Comparison of ENCODE assay signal across 19 mouse cellular contexts in the genomic region with DNA sequence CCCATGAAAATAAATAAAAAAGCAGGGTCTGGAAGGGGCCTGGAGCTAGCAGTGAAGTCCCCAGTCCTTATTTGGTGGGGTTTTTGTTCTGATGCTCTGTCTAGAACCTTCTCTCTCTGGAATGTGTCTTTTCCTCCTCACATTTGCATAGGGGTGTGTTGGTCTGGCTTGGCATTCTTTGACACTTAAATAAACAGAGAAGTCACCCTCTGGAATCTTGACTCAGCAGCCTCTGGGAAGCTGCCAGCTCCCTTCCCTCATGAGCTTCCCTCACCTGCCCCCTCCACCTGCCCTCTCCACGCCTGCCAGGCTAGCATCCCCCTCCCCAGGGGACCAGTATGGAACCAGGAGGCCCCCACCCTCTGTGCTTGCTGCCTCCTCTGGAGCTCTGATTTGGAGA. TPM values are rescaled to one million over a fixed set of nuclear protein-coding genes. Genes with fewer than 3 reads are reported as not detected.
DNase-seq lines count a peak whose midpoint lies in the region; ATAC-seq lines count a peak whose summit lies in the region.
"Had no signal": no experiment of that assay in that cellular context is flagged by ENCODE, and none has a peak within 500 bp of the region (broad histone marks: within the 10 kb centered on the region; RNA-seq: fewer than 3 reads in every experiment).

No protein-coding gene starts in this region.

- no peak for ATAC-seq in erythroblast, adult 5-6 weeks (replicated peaks; ENCODE audit: low FRiP score, poor library complexity, severe bottlenecking)
- ATAC-seq: hindbrain, embryonic 16.5 days; midbrain, embryonic 16.5 days had no signal

- peak; percentile 65 for DNase-seq in adrenal gland, postnatal 25 days
- DNase-seq in adrenal gland, adult 8-10 months = no peak
- DNase-seq in 3134 (ENCODE audit: extremely low read depth, insufficient read length, low spot score) (peak; percentile 85), R1 (ENCODE audit: low read depth, low spot score) (peak; percentile 87), adipocyte (ENCODE audit: low spot score) (no peak)
- DNase-seq in lung, postnatal 14 days = peak; percentile 57
- DNase-seq in urinary bladder, adult 18-20 months (ENCODE audit: low spot score in 2 of 2) = no peak
- DNase-seq: cerebellum, postnatal 10 days; gastrocnemius, postnatal 10 days; heart, postnatal 14 days; kidney, adult 9 months; liver, embryonic 13.5 days had no signal

RNA-seq across cellular contexts. Expression of gene Foxn1, which starts 16.0 kb away (rescaled TPM):
- total RNA-seq in adrenal gland, postnatal 25 days (2021) = 0.36 and 0.86 TPM in 2 replicates
- total RNA-seq in adrenal gland, adult 8-10 months (2022) = under 1 TPM; 0.20 to 0.77 (median 0.31) TPM
- not detected in 2 replicates for total RNA-seq in erythroblast, adult 5-6 weeks (2015; ENCODE audit: low replicate concordance)
- not detected in 2 replicates for total RNA-seq in erythroblast, adult 5-6 weeks (2017; ENCODE audit: low replicate concordance)
- total RNA-seq: gastrocnemius, postnatal 10 days; heart, adult 8-10 months; left cerebral cortex, adult 2 months; MEL had no signal

RNA-seq across cellular contexts. Expression of gene Unc119, which starts 27.1 kb away (rescaled TPM):
- 27.3 and 45.5 TPM in 2 replicates for total RNA-seq in adrenal gland, postnatal 25 days (2021)
- total RNA-seq in adrenal gland, adult 8-10 months (2022) = 10 to 100 TPM; 45.1 to 60.9 (median 53.0) TPM
- total RNA-seq in erythroblast, adult 5-6 weeks (2015; ENCODE audit: low replicate concordance) = 17.1 and 20.9 TPM in 2 replicates
- 9.6 and 15.0 TPM in 2 replicates for total RNA-seq in erythroblast, adult 5-6 weeks (2017; ENCODE audit: low replicate concordance)

RNA-seq across cellular contexts. Expression of gene Pigs, which starts 42.2 kb away (rescaled TPM):
- 57.0 and 63.2 TPM in 2 replicates for total RNA-seq in adrenal gland, postnatal 25 days (2021)
- total RNA-seq in adrenal gland, adult 8-10 months (2022) = 10 to 100 TPM; 83.3 to 84.7 (median 83.9) TPM
- total RNA-seq in erythroblast, adult 5-6 weeks (2015; ENCODE audit: low replicate concordance) = 3.3 and 10.0 TPM in 2 replicates
- total RNA-seq in erythroblast, adult 5-6 weeks (2017; ENCODE audit: low replicate concordance) = 2.5 and 3.6 TPM in 2 replicates

RNA-seq across cellular contexts. Expression of gene Aldoc, which starts 47.6 kb away (rescaled TPM):
- 20.9 and 23.2 TPM in 2 replicates for total RNA-seq in adrenal gland, postnatal 25 days (2021)
- total RNA-seq in adrenal gland, adult 8-10 months (2022) = 10 to 100 TPM; 23.4 to 54.0 (median 37.5) TPM
- not detected in 2 replicates for total RNA-seq in erythroblast, adult 5-6 weeks (2015; ENCODE audit: low replicate concordance)
- total RNA-seq in erythroblast, adult 5-6 weeks (2017; ENCODE audit: low replicate concordance) = 0.28 TPM in 1 of 2 replicates, not detected in the other

RNA-seq across cellular contexts. Expression of gene Slc13a2, which starts 51.6 kb away (rescaled TPM):
- not detected in 2 replicates for total RNA-seq in adrenal gland, postnatal 25 days (2021)
- total RNA-seq in adrenal gland, adult 8-10 months (2022) = not detected
- total RNA-seq in erythroblast, adult 5-6 weeks (2015; ENCODE audit: low replicate concordance) = 1.0 TPM in 1 of 2 replicates, not detected in the other
- total RNA-seq in erythroblast, adult 5-6 weeks (2017; ENCODE audit: low replicate concordance) = not detected in 2 replicates
- total RNA-seq: gastrocnemius, postnatal 10 days; heart, adult 8-10 months; heart, postnatal 14 days; layer of hippocampus, adult 8-10 months; left cerebral cortex, adult 2 months; MEL had no signal

Comparison
In these comparisons a context has a peak if more than half of its experiments do, and no peak if none do; other contexts are left out.
1. DNase-seq: peak in adrenal gland, postnatal 25 days (single experiment), 3134 (single experiment), R1 (single experiment) and lung, postnatal 14 days (single experiment); none in adrenal gland, adult 8-10 months (single experiment), adipocyte (single experiment) and urinary bladder, adult 18-20 months (0 of 2).